Mouse (Mus musculus) thymus, adult 2 months (tissue): ENCODE data around the gene Tnfrsf14.

Experiments used
- CTCF ChIP-seq: fragments of 200-500 bp; IDR thresholded peaks from 2 replicates; pipeline ENCODE4 v1.5.1; 2012; ENCODE audit warnings: mild to moderate bottlenecking, control low read depth, low read length, moderate library complexity, borderline replicate concordance; ENCODE audit not compliant: control insufficient read depth, poor library complexity, insufficient read depth; ENCODE audit errors: extremely low read depth
- POLR2A ChIP-seq: fragments of 200-500 bp; IDR thresholded peaks from 2 replicates; pipeline ENCODE4 v1.6.1; 2012; ENCODE audit warnings: mild to moderate bottlenecking, low read length, control low read depth, moderate library complexity; ENCODE audit not compliant: control insufficient read depth, poor library complexity, insufficient read depth; ENCODE audit errors: extremely low read depth

- no peak for TF ChIP-seq CTCF
- no peak for TF ChIP-seq POLR2A
These were observed 55.2 kb downstream of the Tnfrsf14 start for GRCm38 (mm10) chr4:154873186-154873585.
